Mouse (Mus musculus) hindbrain, postnatal 0 days (tissue): ENCODE results near the gene Pakap. TPM values are rescaled to one million over a fixed set of nuclear protein-coding genes. Genes with fewer than 3 reads are reported as not detected.

Experiments used
- ATAC-seq: fragments of 200-750 bp; cut with Nextera tagmentation; 2 replicates; pipeline ENCODE4 v1.8.0; 2017; ENCODE audit warnings: mild to moderate bottlenecking, moderate TSS enrichment, moderate library complexity
- DNase-seq: peaks from one replicate; pipeline ENCODE4 v3.0.0-alpha.2; 2015; ENCODE audit warnings: low spot score
- H3K27ac ChIP-seq: fragments of 300-500 bp; sonication (generic); 2 replicates; pipeline ENCODE4 v1.5.1; 2014; ENCODE audit warnings: mild to moderate bottlenecking
- H3K27me3 ChIP-seq: fragments of 300-500 bp; sonication (generic); 2 replicates; pipeline ENCODE4 v1.6.1; 2014; ENCODE audit warnings: low read length, mixed read lengths; ENCODE audit not compliant: insufficient read depth
- H3K36me3 ChIP-seq: fragments of 300-500 bp; sonication (generic); 2 replicates; pipeline ENCODE4 v1.6.1; 2014; ENCODE audit warnings: low read length, mixed read lengths; ENCODE audit not compliant: insufficient read depth
- H3K4me1 ChIP-seq: fragments of 300-500 bp; sonication (generic); 2 replicates; pipeline ENCODE4 v1.6.1; 2014; ENCODE audit warnings: antibody characterized with exemption, low read length, mixed read lengths; ENCODE audit not compliant: insufficient read depth
- H3K4me2 ChIP-seq: fragments of 300-500 bp; sonication (generic); 2 replicates; pipeline ENCODE4 v1.6.1; 2014; ENCODE audit warnings: low read depth, mild to moderate bottlenecking, low read length, moderate library complexity, mixed read lengths
- H3K4me3 ChIP-seq: fragments of 300-500 bp; sonication (generic); 2 replicates; pipeline ENCODE4 v1.5.1; 2014; ENCODE audit warnings: low read length
- H3K9ac ChIP-seq: fragments of 300-500 bp; sonication (generic); replicated peaks from 2 replicates; pipeline ENCODE4 v1.6.1; 2014; ENCODE audit warnings: mild to moderate bottlenecking, low read length, moderate library complexity, mixed read lengths
- H3K9me3 ChIP-seq: fragments of 300-500 bp; sonication (generic); 2 replicates; pipeline ENCODE4 v1.6.1; 2016; ENCODE audit warnings: low read length, mixed read lengths
- CTCF ChIP-seq: IDR thresholded peaks from 2 replicates; pipeline ENCODE4 v1.5.1; 2016; ENCODE audit warnings: antibody characterized with exemption, control low read depth, low read depth
- WGBS: fragments of 180-500 bp; shearing (Covaris S2); extraction: QIAGEN DNeasy Blood & Tissue Kit; methylation state at CpG from one replicate; pipeline ENCODE4 v1.1.7; 2014; 5-methylcytosine and 5-hydroxymethylcytosine counted together
- polyA plus RNA-seq: library from polyadenylated mRNA; unstranded; fragments of >200 nt; fragmentation: Nextera tagmentation; extraction: Ambion mirVana; gene quantifications from 2 replicates; pipeline ENCODE4 v1.2.1, GENCODE M21; 2015
- total RNA-seq: library from RNA; depleted of rRNA; stranded (reverse); fragments of >200 nt; gene quantifications from 2 replicates; pipeline ENCODE4 v1.2.3, GENCODE M21; 2014

The Pakap gene
- total and polyA plus RNA-seq, 2 experiments from 2014 or later, result 9.7 to 14.3 TPM

GRCm38 (mm10) chr4:57633052-57633451 is 65.1 kb downstream of the Pakap start:
- Histone ChIP-seq H3K4me2 (no peak overlapping the region), H3K9ac (no peak overlapping the region), H3K27me3 (no peaks in the 10 kb centered on the region), H3K27ac (no peak overlapping the region), H3K9me3 (no peaks in the 10 kb centered on the region), H3K4me1 (0 out of 2 replicates have a peak, but pooled peaks cover 4% of the 10 kb centered on the region), H3K36me3 (no peaks in the 10 kb centered on the region), H3K4me3 (no peak overlapping the region)
- ATAC-seq (no peak), DNase-seq (no peak)
- TF ChIP-seq CTCF, result no peak
- 96% methylated on average over 7 of the region's 7 CpGs for WGBS

DNA sequence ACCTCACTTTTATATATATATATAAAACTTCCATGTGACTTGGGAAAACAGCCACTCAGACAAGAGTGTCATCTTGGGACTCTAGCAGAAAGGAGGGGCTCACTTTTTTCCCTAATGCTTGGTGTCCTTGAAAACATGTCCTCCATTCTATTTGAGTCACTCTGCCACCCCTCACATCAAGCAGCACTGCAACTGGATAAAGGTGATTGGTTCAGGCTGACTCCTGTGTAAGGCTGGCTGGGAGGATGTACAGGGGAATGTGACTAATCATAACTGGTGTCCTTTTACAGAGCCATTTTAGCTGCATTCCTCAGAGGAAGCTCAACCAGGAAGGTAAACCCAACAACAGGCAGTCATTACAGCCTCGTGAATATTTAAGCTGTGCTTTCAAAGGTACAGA is 67.0 kb downstream of the Pakap start:
- Histone ChIP-seq H3K27ac (no peak overlapping the region), H3K4me3 (no peak overlapping the region), H3K4me2 (no peak overlapping the region), H3K9ac (no peak overlapping the region), H3K36me3 (no peaks in the 10 kb centered on the region), H3K9me3 (no peaks in the 10 kb centered on the region), H3K27me3 (no peaks in the 10 kb centered on the region), H3K4me1 (peaks cover 6% of the 10 kb centered on the region; the same call in 1 of the 2 replicates)
- 71% methylated on average over 1 of the region's 1 CpGs for WGBS
- DNase-seq (no peak), ATAC-seq (no peak)
- no peak for TF ChIP-seq CTCF

GRCm38 (mm10) chr4:57636782-57637482 is 69.0 kb downstream of the Pakap start:
- Histone ChIP-seq H3K9ac (peak overlapping the region; percentile 48; the same call in 1 of the 2 replicates), H3K27me3 (no peaks in the 10 kb centered on the region), H3K4me1 (peaks cover 8% of the 10 kb centered on the region; the same call in 1 of the 2 replicates), H3K27ac (peak overlapping the region; percentile 83), H3K9me3 (no peaks in the 10 kb centered on the region), H3K4me3 (peak overlapping the region; percentile 40), H3K36me3 (no peaks in the 10 kb centered on the region), H3K4me2 (peak overlapping the region; percentile 62)
- no peak for TF ChIP-seq CTCF
- ATAC-seq, result peak; percentile 35; the same call in 1 of the 2 replicates
- peak; percentile 25 for DNase-seq
- WGBS, result 57% methylated on average over 9 of the region's 9 CpGs

GRCm38 (mm10) chr4:57637636-57638386 is 69.8 kb downstream of the Pakap start:
- Histone ChIP-seq H3K9me3 (no peaks in the 10 kb centered on the region), H3K4me1 (peaks cover 8% of the 10 kb centered on the region; the same call in 1 of the 2 replicates), H3K27me3 (no peaks in the 10 kb centered on the region), H3K27ac (peak overlapping the region; percentile 83), H3K4me2 (peak overlapping the region; percentile 62), H3K9ac (peak overlapping the region; percentile 48), H3K36me3 (no peaks in the 10 kb centered on the region), H3K4me3 (peak overlapping the region; percentile 40)
- WGBS, result 22% methylated on average over 24 of the region's 24 CpGs
- peak; percentile 80 for DNase-seq
- peak; percentile 86 for ATAC-seq
- TF ChIP-seq CTCF, result no peak

- TF ChIP-seq CTCF, result no peak
- peak overlapping the region; percentile 62 for H3K4me2 ChIP-seq
- H3K27me3 ChIP-seq, result no peaks in the 10 kb centered on the region
- H3K9ac ChIP-seq, result peak overlapping the region; percentile 7; the same call in 1 of the 2 replicates
- peaks cover 4% of the 10 kb centered on the region; the same call in 1 of the 2 replicates for H3K4me1 ChIP-seq
- H3K36me3 ChIP-seq, result no peaks in the 10 kb centered on the region
- H3K9me3 ChIP-seq, result no peaks in the 10 kb centered on the region
- WGBS, result 66% methylated on average over 9 of the region's 9 CpGs
- ATAC-seq (no peak), DNase-seq (no peak)
- peak overlapping the region; percentile 40 for H3K4me3 ChIP-seq
- peak overlapping the region; percentile 83; the same call in 1 of the 2 replicates for H3K27ac ChIP-seq
Measured at GRCm38 (mm10) chr4:57638941-57639340, 71.0 kb downstream of the Pakap start.

GRCm38 (mm10) chr4:57640222-57640621 is 72.2 kb downstream of the Pakap start:
- Histone ChIP-seq H3K9ac (no peak overlapping the region), H3K27me3 (no peaks in the 10 kb centered on the region), H3K4me3 (peak overlapping the region; percentile 10), H3K4me2 (peak overlapping the region; percentile 62), H3K36me3 (no peaks in the 10 kb centered on the region), H3K9me3 (no peaks in the 10 kb centered on the region), H3K4me1 (peaks cover 4% of the 10 kb centered on the region; the same call in 1 of the 2 replicates), H3K27ac (no peak overlapping the region)
- peak; percentile 7 for DNase-seq
- 34% methylated on average over 7 of the region's 7 CpGs for WGBS
- no peak for TF ChIP-seq CTCF
- ATAC-seq, result no peak
